Mouse (Mus musculus): Measurements from ENCODE around the gene Slc4a1.
"Not testable (repeated sequence)": the region's sequence is repeated elsewhere in the genome, so short reads cannot be mapped to it uniquely, and the experiment has no call there.

Slc4a1 gene

DNA sequence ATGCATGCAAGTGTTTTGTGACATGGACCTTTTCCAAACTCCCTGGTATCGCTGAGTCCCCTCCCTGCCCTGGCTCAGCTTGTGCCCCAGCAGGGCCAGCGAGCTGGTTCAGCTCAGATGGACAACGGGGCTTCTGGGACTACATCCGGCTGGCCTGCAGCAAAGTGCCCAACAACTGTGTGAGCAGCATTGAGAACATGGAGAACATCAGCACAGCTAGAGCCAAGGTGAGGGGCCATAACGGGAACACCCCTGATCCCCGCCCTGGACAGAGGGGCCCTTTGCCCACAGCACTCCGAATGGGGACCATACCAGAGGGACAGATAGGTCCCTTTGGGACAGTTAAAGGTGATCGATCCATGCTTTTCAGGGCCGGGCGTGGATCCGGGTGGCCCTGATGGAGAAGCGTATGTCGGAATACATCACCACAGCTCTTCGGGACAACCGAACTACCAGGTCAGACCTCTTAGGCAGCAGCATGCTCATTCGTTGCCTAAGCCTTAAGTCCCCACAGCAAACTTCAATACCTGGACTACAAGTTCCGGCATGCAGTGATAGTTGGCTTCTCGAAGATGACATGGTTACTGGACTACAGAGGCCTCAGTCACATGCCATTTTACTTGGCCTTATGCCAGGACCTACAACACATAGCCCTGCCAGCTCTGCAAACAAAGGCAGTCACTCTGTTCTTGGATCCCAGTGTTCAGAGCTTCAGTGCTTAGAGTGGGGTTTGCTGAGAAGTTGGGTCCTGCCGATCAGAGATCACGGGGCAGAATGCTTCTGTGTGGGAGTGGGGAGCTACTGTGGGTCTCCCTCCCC is 32.2 kb upstream of the Slc4a1 start:
- peak in 1 of 2 experiments; percentile 66 for DNase-seq

GRCm38 (mm10) chr11:102396671-102397141 is 30.7 kb upstream of the Slc4a1 start:
- no peak for DNase-seq

GRCm38 (mm10) chr11:102396263-102396662 is 30.3 kb upstream of the Slc4a1 start:
- DNase-seq = no peak

DNA sequence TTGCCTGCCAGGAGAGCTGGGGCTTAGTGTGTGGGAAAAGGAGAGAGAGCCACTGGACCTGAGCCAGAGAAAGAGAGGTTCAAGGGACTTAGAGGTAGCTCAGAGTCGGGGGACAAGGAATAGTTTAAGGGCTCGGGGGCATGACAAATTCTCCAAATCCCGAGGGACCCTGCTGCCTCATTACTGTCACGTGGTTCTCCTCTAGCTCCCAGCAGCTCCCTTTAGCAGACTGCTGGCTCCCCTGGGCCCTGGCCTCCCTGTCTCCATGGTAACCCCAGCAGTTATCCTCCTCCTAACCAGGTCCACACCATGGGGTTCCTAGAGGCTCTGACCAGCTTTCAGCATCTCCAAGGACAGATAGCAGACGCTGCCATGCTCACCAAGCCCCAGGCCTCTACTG is 29.2 kb upstream of the Slc4a1 start:
- no peak for DNase-seq

GRCm38 (mm10) chr11:102394421-102395124 is 28.6 kb upstream of the Slc4a1 start:
- DNase-seq = no peak

DNA sequence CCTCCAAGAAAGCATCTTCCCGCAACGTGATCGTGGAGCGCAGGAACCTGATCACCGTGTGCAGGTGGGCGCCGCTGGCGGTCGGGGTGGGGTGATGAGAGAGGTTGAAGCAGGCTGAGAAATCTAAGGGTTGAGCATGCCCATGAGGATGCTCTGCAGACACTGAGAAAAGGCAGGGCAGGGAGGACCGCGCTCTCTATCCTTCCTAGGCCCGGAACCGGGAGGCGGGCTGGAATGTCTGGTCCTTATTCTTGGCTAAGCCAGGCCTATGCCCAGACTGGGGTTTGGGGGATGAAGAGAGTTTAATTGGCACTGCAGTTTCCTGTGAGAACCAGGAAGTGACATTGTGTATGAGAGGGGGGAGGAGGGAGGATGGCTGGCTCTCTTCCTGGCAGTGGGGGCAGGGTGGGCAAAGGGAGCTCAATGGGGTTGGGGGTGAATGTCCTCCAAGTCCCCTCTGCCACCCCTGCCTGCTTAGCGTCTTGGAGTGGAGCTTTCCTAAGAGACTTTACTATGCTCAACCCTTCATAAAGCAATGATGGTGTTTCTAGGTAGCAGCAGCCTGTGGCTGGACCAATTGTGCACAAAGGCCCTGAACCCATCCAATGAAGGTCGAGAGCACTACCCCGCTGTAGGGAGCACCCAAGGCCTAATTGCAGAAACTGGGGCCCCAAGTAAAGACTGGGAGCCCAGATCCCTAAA is 27.9 kb upstream of the Slc4a1 start:
- DNase-seq = no peak

- peak; percentile 67 to 74 for DNase-seq
Measured at GRCm38 (mm10) chr11:102393238-102393634, 27.2 kb upstream of the Slc4a1 start, which contains the start of gene Rundc3a. Gene Rundc3a, plus strand, starts transcription at chr11:102393403.

DNA sequence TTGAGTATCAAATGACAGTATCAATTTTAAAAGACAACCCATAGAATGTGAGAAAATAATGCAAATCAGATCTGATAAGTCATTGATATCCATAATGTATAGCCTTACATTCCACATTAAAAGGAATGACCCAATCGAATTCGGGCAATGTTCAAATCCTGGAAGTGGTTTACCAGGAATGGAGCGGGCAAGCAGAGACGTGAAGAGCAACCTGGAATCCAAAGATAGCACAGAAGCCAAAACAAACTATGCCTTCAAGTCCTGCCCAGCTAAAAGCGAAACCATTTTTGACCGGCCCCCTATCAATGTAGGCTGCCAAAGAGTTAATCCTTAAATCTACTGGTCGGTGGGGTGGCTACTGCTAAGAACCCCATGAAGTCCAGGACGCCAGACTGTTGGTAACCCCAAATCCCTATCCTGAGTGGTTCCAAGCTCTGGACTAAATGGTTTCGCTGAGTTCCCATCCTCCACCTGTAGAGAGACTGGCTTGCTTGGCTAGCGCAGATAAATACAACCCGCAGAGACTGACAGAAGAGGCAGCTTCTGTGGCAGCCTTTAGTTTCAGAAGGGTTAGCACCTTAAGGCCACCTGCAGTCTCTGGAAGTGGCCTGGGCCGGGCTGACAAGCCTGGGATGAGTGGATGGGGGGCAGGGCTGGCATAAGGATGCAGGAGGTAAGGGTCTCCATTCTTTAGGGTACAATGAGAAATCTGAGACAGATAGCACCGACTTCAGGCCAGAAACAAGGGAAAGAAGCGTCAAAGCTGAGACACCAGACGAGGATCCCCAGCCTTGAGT is 26.6 kb upstream of the Slc4a1 start:
- no peak for DNase-seq

DNA sequence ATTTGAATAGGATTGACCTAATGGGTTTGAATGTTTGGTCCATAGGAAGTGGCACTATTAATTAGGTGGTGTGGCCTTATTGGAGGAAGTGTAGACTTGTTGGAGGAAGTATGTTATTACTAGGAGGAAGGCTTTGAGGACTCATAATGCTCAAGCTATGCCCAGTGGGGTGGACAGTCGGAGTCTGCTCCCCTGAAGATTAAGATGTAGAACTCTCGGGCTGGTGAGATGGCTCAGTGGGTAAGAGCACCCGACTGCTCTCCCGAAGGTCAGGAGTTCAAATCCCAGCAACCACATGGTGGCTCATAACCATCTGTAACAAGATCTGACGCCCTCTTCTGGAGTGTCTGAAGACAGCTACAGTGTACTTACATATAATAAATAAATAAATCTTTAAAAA is 23.4 kb upstream of the Slc4a1 start:
- not testable (repeated sequence) for DNase-seq

- no peak for DNase-seq
Measured at GRCm38 (mm10) chr11:102386121-102386520, 20.1 kb upstream of the Slc4a1 start.

DNA sequence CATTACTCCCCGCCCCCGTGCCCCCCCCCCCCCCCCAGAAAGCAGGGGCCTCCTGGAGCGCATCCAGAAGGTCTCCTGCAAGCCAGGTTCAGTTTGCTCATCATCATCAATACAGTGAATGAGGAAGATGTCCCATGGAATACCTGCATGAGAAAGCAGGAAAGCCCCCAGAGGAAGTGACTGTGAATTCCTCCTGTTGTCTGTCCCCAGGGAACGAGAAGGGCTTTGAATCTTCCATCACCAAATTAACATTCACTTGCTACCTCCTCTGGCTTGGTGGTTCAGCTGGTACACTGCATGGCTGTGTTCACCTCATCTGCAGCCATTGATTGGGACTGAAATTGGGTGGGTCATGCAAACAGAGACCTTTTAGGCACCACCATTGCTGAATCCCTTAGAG is 19.1 kb upstream of the Slc4a1 start:
- no peak for DNase-seq

- no peak for DNase-seq
Measured at GRCm38 (mm10) chr11:102384418-102384817, 18.4 kb upstream of the Slc4a1 start.

DNA sequence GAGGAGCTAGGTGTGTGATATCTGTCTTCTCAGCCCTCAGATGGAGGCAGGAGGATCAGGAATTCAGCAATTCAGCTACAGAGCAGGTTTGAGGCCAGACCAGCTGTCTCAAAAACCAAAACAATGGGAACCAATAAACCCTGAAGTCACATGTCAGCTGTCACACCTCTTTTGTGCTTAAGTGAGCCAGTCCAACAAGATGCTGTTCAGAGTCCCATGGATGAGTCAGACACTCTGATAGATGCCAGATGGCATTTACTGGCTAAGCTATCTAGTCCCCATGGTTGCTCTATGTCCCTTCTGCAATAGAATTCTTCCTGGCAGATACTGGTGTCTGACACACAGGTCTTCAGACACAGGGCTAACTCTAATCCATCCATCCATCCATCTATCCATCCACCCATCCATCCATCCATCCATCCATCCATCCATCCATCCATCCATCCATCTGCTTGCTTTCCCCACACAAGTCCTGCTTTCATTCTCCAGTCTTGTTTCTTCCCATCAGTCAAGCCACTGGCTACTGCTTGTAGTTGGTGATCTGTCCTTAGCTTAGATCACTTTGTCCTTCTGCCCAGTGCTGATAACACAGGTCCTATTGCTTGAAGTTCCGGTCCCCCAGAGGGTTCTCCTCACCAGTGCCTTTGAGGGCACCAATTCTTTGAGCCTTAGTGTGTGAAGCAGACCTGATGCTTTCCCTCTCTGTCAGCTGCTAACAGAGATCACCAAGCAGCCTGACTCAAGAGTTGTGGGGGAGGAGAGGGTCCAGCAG is 17.5 kb upstream of the Slc4a1 start:
- no peak for DNase-seq

- DNase-seq = no peak
Measured at GRCm38 (mm10) chr11:102382794-102383193, 16.8 kb upstream of the Slc4a1 start.

DNA sequence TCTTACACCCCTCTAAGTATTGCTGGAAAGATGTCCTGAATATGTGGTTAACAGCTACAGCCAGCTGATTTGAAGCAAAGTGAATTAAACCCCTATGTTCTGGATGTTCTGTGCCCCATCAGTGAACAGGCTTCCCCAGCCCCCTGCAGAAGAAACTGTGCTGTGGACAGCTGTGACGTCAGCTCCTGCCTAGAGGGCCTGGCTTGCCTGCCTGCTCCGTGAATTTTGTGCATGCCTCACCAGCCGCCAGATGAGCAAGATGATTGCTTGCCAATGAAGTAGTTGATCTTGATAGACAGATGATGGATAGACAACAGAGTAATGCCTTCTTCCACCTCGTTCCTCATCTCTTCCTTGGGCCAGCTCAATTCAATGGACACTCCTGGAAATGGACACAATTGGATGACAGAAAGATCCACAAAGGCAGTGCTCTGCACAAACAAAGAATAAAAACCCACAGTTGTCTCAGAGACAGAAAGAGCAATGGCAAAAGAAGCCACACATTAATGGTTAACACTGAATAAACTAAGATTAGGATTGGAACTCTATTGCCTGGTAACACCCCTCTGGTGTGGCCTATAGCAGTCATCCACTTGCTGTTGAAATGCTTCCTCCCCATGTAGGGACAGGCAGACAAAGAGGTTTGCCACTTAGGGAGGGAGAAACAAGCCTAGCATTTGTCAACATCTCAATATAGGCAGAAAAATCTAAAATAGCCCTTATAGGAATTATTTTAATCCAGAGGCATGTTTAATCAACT is 15.5 kb upstream of the Slc4a1 start:
- no peak for DNase-seq

DNA sequence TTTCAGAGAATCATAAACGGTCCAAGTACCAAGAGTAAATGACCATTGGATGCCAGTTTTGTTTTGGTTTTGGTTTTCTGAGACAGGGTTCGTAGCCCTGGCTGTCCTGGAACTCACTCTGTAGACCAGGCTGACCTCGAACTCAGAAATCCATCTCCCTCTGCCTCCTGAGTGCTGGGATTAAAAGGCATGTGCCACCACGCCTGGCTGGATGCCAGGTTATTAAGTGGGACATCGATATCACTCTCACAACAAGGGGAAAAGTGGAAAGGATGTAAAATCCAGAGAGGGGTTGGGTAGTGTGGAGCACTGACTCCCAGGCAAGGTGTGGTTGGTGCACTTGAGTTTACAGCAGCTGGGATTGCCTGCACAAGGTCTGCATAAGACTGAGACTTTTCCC is 14.1 kb upstream of the Slc4a1 start:
- no peak for DNase-seq

DNA sequence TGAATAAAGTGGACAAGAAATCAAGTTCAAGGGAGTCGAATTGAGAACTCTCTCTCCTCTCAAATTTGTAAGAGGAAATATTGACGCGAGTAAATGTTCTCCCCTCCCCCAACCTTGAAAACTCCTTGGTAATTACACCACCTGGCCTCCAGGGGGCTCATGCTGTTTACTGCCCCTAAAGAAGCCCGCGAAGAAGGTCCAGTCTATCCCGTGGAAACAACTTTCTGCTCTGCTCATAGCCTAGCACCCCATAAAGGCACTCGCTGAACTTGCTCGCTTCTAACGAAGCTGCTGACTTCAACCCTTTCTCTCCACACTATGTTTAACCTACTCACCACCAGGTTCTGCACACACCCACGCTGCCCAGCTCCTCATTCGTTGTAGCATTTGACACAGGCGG is 11.2 kb upstream of the Slc4a1 start:
- no peak for DNase-seq

GRCm38 (mm10) chr11:102376196-102376835 is 10.3 kb upstream of the Slc4a1 start:
- DNase-seq = no peak

- DNase-seq = peak; percentile 83 to 91
Measured at GRCm38 (mm10) chr11:102375196-102376173, 9.5 kb upstream of the Slc4a1 start.

All from kidney, adult 8-10 months (tissue).